Mouse (Mus musculus): Measurements from ENCODE around the gene Ubac2. TPM values are rescaled to one million over a fixed set of nuclear protein-coding genes. Genes with fewer than 3 reads are reported as not detected.

Ubac2 gene
- polyA plus RNA-seq, 1 experiment from 2014 or later: 52.4 TPM

DNA sequence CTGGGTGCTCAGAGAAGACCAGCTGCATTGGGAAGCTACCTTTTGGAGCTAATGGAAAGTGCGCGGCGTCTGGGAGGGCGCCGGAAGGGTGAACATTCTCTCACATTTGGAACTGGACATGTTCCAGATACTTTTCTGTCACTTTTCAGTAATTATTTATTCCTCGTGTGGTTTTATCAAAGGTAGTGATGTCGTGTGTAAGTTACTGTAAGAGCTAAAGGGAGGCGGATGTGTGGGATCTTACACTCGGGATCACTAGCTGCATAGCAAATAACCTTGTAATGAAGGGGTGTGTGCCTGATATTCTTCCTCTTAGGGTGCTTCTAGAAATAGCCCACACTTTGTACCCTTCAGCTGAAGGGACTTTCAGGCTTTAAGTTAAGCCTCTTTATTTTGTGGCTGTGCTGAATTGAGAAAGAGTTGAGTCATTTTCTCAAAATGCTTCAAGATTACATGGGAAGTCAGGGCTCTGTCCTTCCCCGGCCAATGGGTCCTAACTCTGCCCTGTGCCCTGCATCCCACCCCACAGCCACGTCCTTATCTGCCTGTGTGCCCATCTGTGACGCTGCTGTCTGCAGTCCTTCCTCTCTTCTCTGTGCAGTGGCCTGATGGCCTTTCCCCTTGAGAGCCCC is 83.2 kb downstream of the Ubac2 start:
- Histone ChIP-seq H3K9me3 (no peaks in the 10 kb centered on the region), H3K4me3 (no peak overlapping the region), H3K27ac (replicated peaks) (peak overlapping the region; percentile 67), H3K4me2 (peak overlapping the region; percentile 41), H3K36me3 (no peaks in the 10 kb centered on the region), H3K27me3 (replicated peaks) (no peaks in the 10 kb centered on the region), H3K9ac (peak overlapping the region; percentile 44; the same call in 1 of the 2 replicates), H3K4me1 (peaks cover 44% of the 10 kb centered on the region)
- no peak for ATAC-seq (ENCODE audit: extremely low read depth, insufficient number of reproducible peaks, low FRiP score, low TSS enrichment)
- 48% methylated on average over 12 of the region's 12 CpGs for WGBS

- Histone ChIP-seq H3K27me3 (replicated peaks) (no peaks in the 10 kb centered on the region), H3K4me3 (no peak overlapping the region), H3K27ac (replicated peaks) (peak overlapping the region; percentile 67), H3K9ac (no peak overlapping the region), H3K4me1 (peaks cover 48% of the 10 kb centered on the region), H3K9me3 (no peaks in the 10 kb centered on the region), H3K36me3 (no peaks in the 10 kb centered on the region), H3K4me2 (peak overlapping the region; percentile 41)
- WGBS: 62% methylated on average over 14 of the region's 14 CpGs
- ATAC-seq (ENCODE audit: extremely low read depth, insufficient number of reproducible peaks, low FRiP score, low TSS enrichment): no peak
Measured at GRCm38 (mm10) chr14:121962128-121962890, 83.9 kb downstream of the Ubac2 start.

- peak overlapping the region; percentile 70 for H3K27ac ChIP-seq (replicated peaks)
- WGBS: 63% methylated on average over 9 of the region's 9 CpGs
- peak overlapping the region; percentile 68 for H3K9ac ChIP-seq
- ATAC-seq (ENCODE audit: extremely low read depth, insufficient number of reproducible peaks, low FRiP score, low TSS enrichment): no peak
- no peaks in the 10 kb centered on the region for H3K9me3 ChIP-seq
- H3K4me1 ChIP-seq: peaks cover 48% of the 10 kb centered on the region
- H3K27me3 ChIP-seq (replicated peaks): no peaks in the 10 kb centered on the region
- peak overlapping the region; percentile 52 for H3K4me2 ChIP-seq
- H3K36me3 ChIP-seq: no peaks in the 10 kb centered on the region
- H3K4me3 ChIP-seq: peak overlapping the region; percentile 28
Measured at GRCm38 (mm10) chr14:121963251-121963941, 85.0 kb downstream of the Ubac2 start.

GRCm38 (mm10) chr14:121963942-121964335 is 85.5 kb downstream of the Ubac2 start:
- H3K9me3 ChIP-seq: no peaks in the 10 kb centered on the region
- no peaks in the 10 kb centered on the region for H3K36me3 ChIP-seq
- WGBS: 44% methylated on average over 4 of the region's 4 CpGs
- ATAC-seq (ENCODE audit: extremely low read depth, insufficient number of reproducible peaks, low FRiP score, low TSS enrichment): no peak
- H3K9ac ChIP-seq: peak overlapping the region; percentile 68
- H3K4me3 ChIP-seq: peak overlapping the region; percentile 28
- H3K4me2 ChIP-seq: peak overlapping the region; percentile 52
- no peaks in the 10 kb centered on the region for H3K27me3 ChIP-seq (replicated peaks)
- peaks cover 48% of the 10 kb centered on the region for H3K4me1 ChIP-seq
- peak overlapping the region; percentile 70 for H3K27ac ChIP-seq (replicated peaks)

DNA sequence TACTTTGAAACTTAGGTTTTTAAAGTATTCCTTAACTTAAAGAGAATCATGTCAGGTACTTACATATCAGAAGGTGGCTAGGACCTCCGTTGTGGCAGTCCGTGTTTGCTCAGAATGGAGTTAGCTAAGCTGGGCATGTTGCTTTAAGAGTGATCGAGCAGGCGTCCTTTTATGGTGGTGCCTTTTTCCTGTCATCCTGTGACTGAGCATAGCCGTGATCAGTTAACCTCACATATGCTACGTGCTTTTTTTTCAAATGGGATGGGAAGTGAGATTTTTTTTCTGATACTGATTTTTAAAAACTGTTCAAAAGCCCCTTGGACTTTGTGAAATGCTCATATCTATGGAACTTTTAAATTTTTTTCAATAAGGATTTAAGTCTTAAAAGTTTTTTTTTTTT is 86.6 kb downstream of the Ubac2 start, which contains the start of gene Gpr183:
Gpr183 (minus strand) TSS at position 206 of the 400 bp plus-strand sequence.
- H3K36me3 ChIP-seq: no peaks in the 10 kb centered on the region
- H3K27me3 ChIP-seq (replicated peaks): no peaks in the 10 kb centered on the region
- peak within 1 kb of the TSS; percentile 52 for H3K4me2 ChIP-seq
- H3K4me3 ChIP-seq: peak within 1 kb of the TSS; percentile 29
- no peaks in the 10 kb centered on the region for H3K9me3 ChIP-seq
- H3K27ac ChIP-seq (replicated peaks): peak within 1 kb of the TSS; percentile 70
- no peak for ATAC-seq (ENCODE audit: extremely low read depth, insufficient number of reproducible peaks, low FRiP score, low TSS enrichment)
- 18% methylated on average over 6 of the region's 6 CpGs for WGBS
- H3K4me1 ChIP-seq: peaks cover 48% of the 10 kb centered on the region
- peak within 1 kb of the TSS; percentile 68 for H3K9ac ChIP-seq

- Histone ChIP-seq H3K4me2 (no peak overlapping the region), H3K27ac (replicated peaks) (no peak overlapping the region), H3K9ac (no peak overlapping the region), H3K36me3 (no peaks in the 10 kb centered on the region), H3K27me3 (replicated peaks) (no peaks in the 10 kb centered on the region), H3K4me3 (no peak overlapping the region), H3K9me3 (no peaks in the 10 kb centered on the region), H3K4me1 (peaks cover 48% of the 10 kb centered on the region)
- 83% methylated on average over 4 of the region's 4 CpGs for WGBS
- no peak for ATAC-seq (ENCODE audit: extremely low read depth, insufficient number of reproducible peaks, low FRiP score, low TSS enrichment)
Measured at GRCm38 (mm10) chr14:121965461-121965860, 87.0 kb downstream of the Ubac2 start.

DNA sequence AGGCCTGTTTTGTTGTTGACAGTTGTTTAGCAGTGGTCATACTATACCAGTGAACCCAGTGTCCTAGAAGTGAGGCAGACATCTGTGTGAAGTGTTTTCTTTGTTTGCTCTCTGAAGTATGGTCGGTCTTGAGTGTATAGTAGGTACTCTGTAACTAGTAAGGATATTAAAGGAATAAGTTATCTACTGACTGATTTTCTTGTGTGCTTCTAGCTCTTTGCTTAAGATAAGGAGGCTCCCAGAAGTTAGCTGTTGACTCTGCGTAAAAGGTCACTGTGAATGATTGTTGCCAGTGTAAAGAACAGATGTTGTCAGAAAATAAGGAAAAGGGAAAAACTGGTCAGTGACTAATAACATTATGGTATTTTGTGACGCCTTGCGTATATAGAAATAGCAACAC is 88.7 kb downstream of the Ubac2 start:
- Histone ChIP-seq H3K4me1 (peaks cover 31% of the 10 kb centered on the region), H3K4me3 (no peak overlapping the region), H3K27me3 (replicated peaks) (no peaks in the 10 kb centered on the region)

GRCm38 (mm10) chr14:121970402-121970801 is 92.0 kb downstream of the Ubac2 start:
- Histone ChIP-seq H3K27ac (replicated peaks) (no peak overlapping the region), H3K9me3 (no peaks in the 10 kb centered on the region), H3K36me3 (peaks cover 9% of the 10 kb centered on the region), H3K4me3 (no peak overlapping the region), H3K27me3 (replicated peaks) (no peaks in the 10 kb centered on the region), H3K4me1 (0 out of 2 replicates have a peak, but pooled peaks cover 4% of the 10 kb centered on the region), H3K4me2 (no peak overlapping the region), H3K9ac (no peak overlapping the region)
- ATAC-seq (ENCODE audit: extremely low read depth, insufficient number of reproducible peaks, low FRiP score, low TSS enrichment): no peak
- WGBS: 88% methylated on average over 1 of the region's 1 CpGs

More for the DNA sequence above, 88.7 kb downstream of the Ubac2 start:
- no peaks in the 10 kb centered on the region for H3K9me3 ChIP-seq
- no peak overlapping the region for H3K27ac ChIP-seq (replicated peaks)
- WGBS: 69% methylated on average over 4 of the region's 4 CpGs
- H3K9ac ChIP-seq: no peak overlapping the region
- H3K4me2 ChIP-seq: no peak overlapping the region
- H3K36me3 ChIP-seq: no peaks in the 10 kb centered on the region
- no peak for ATAC-seq (ENCODE audit: extremely low read depth, insufficient number of reproducible peaks, low FRiP score, low TSS enrichment)

DNA sequence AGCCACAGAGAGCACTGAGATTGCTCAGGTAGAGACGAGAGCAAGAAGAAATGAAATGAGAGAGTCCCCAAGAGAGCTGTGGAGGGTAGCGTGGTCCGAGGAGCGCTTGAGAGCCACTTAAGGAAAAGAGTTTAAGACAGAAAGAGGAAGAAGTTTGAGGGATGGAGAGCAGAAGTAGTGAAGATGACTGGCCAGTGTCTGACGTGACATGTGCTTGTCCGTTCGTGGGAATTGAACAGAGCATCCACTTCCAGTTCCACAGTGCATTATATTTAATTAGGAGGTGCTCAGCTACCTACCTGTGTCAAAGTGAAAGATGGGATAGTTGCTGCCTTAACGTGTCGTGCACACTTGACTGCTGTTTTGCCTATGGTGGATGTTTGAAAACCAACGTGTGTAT is 94.7 kb downstream of the Ubac2 start:
- H3K27ac ChIP-seq (replicated peaks): no peak overlapping the region
- no peak overlapping the region for H3K9ac ChIP-seq
- H3K4me3 ChIP-seq: no peak overlapping the region
- H3K4me2 ChIP-seq: no peak overlapping the region
- no peak for ATAC-seq (ENCODE audit: extremely low read depth, insufficient number of reproducible peaks, low FRiP score, low TSS enrichment)
- 86% methylated on average over 10 of the region's 10 CpGs for WGBS
- no peaks in the 10 kb centered on the region for H3K27me3 ChIP-seq (replicated peaks)
- H3K4me1 ChIP-seq: no peaks in the 10 kb centered on the region
- peaks cover 20% of the 10 kb centered on the region for H3K36me3 ChIP-seq
- H3K9me3 ChIP-seq: peaks cover 4% of the 10 kb centered on the region; the same call in 1 of the 2 replicates

GRCm38 (mm10) chr14:121981531-121981930 is 103.1 kb downstream of the Ubac2 start:
- ATAC-seq (ENCODE audit: extremely low read depth, insufficient number of reproducible peaks, low FRiP score, low TSS enrichment): no peak
- no peaks in the 10 kb centered on the region for H3K9me3 ChIP-seq
- WGBS: 93% methylated on average over 1 of the region's 1 CpGs
- H3K27ac ChIP-seq (replicated peaks): no peak overlapping the region
- no peak overlapping the region for H3K9ac ChIP-seq
- peaks cover 22% of the 10 kb centered on the region for H3K4me1 ChIP-seq
- H3K27me3 ChIP-seq (replicated peaks): no peaks in the 10 kb centered on the region
- no peak overlapping the region for H3K4me2 ChIP-seq
- peaks cover under 1% of the 10 kb centered on the region; the same call in 1 of the 2 replicates for H3K36me3 ChIP-seq
- no peak overlapping the region for H3K4me3 ChIP-seq
